Mouse (Mus musculus): ENCODE results near the gene Btf3l4. TPM values are rescaled to one million over a fixed set of nuclear protein-coding genes. Genes with fewer than 3 reads are reported as not detected.

Btf3l4 gene
- 74.8 TPM for polyA plus RNA-seq (2017; shearing (Covaris generic))

GRCm38 (mm10) chr4:108832916-108833827 lies at the start of gene Btf3l4:
TSS of gene Btf3l4 (minus strand) at chr4:108833614.

GRCm38 (mm10) chr4:108878963-108879822 lies 45.8 kb upstream of the Btf3l4 start, which contains the start of gene Rab3b:
TSS of gene Rab3b (plus strand) at chr4:108879063.

GRCm38 (mm10) chr4:108848505-108848848 lies 15.1 kb upstream of the Btf3l4 start, which contains the start of gene A730015C16Rik:
TSS of gene A730015C16Rik (minus strand) at chr4:108848619.

GRCm38 (mm10) chr4:108847715-108848504 lies 14.5 kb upstream of the Btf3l4 start, which contains the start of gene Kti12:
TSS of gene Kti12 (plus strand) at chr4:108847785.

GRCm38 (mm10) chr4:108834115-108834970 lies 929 bp upstream of the Btf3l4 start, which contains the start of gene Txndc12:
TSS of gene Txndc12 (plus strand) at chr4:108834601.

GRCm38 (mm10) chr4:108780057-108780863 lies 53.2 kb downstream of the Btf3l4 start, which contains the start of gene Zfyve9:
TSS of gene Zfyve9 (minus strand) at chr4:108780798.

Other genes starting within 250 kb of the Btf3l4 start
- gene Cc2d1b, start 213.7 kb downstream of the Btf3l4 start, polyA plus RNA-seq (2017; shearing (Covaris generic)) = 93.0 TPM
- gene 3110021N24Rik, start 114.0 kb downstream of the Btf3l4 start, polyA plus RNA-seq (2017; shearing (Covaris generic)) = not detected
- 0.41 TPM for gene Zfyve9, start 52.8 kb downstream of the Btf3l4 start, polyA plus RNA-seq (2017; shearing (Covaris generic))
- 31.3 TPM for gene Txndc12, start 987 bp upstream of the Btf3l4 start, polyA plus RNA-seq (2017; shearing (Covaris generic))
- gene Kti12, start 14.2 kb upstream of the Btf3l4 start, polyA plus RNA-seq (2017; shearing (Covaris generic)) = 55.4 TPM
- gene A730015C16Rik, start 15.0 kb upstream of the Btf3l4 start, polyA plus RNA-seq (2017; shearing (Covaris generic)) = 0.51 TPM
- gene Rab3b, start 45.4 kb upstream of the Btf3l4 start, polyA plus RNA-seq (2017; shearing (Covaris generic)) = 0.05 TPM
- 122 TPM for gene Nrd1, start 167.0 kb upstream of the Btf3l4 start, polyA plus RNA-seq (2017; shearing (Covaris generic))